Mouse (Mus musculus) mouse trophoblast stem cell (cell line): ENCODE data around the gene Gm10392.
"Not testable (repeated sequence)": the region's sequence is repeated elsewhere in the genome, so short reads cannot be mapped to it uniquely, and the experiment has no call there.

ENCODE experiments used
- in situ Hi-C, 2 experiments: fragments of 300-500 bp; cut with MseI, MboI; formaldehyde crosslinking; loops; 2 replicates in 1 of 2; 3 replicates in 1 of 2; pipeline ENCODE4 v1.15.1; 2025

Gm10392 gene

DNA sequence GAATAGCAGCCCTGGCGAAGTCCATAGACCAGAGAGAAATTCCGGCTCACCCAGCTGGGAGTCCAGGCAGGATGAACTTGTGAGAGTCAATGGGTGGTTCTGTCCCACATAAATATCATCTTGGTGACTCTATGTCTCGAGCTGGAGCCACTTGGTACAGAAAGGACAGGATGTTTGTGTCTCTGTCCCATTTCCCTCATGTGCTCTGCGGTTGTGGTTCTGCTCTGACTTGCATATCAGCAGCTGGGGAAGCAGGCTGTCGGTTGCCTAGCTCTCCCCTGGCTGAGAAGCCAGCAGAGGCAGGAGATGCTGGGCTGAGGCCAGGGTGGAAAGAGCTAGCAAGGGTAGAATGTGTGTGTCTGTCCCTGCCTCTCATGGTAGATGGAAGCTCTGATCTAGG lies at the start of gene Gm10392:
Gene Gm10392 (minus strand): TSS at position 156 of the 400 bp plus-strand sequence.
- in situ Hi-C loops: no loop called here

- in situ Hi-C loops: no loop called here
These were observed 26.3 kb upstream of the Gm10392 start for GRCm38 (mm10) chr11:77545261-77545660.

- in situ Hi-C loops: no loop called here
These were observed 13.3 kb upstream of the Gm10392 start for GRCm38 (mm10) chr11:77532202-77532846.

DNA sequence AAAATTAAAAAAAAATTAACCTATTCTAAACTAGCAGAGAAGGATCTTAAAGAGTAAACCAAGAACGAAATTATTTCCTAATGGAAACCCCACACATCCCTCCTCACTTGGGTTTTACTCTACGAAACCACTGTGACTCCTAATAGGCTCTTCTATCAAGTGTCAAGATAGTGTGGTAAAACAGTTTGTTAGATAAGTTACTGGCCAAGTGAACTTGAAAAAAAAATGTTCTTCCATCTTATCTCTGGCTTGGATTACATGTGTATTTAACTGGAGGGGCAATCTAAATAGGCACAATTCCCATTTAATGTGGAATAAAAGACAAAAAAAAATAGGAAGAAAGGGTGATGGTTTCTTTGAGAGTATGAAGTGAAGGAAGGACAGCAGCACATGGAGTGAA lies 11.9 kb upstream of the Gm10392 start:
- in situ Hi-C loops: no loop called here

- in situ Hi-C loops: no loop called here
These were observed 10.6 kb upstream of the Gm10392 start for GRCm38 (mm10) chr11:77529644-77530043.

DNA sequence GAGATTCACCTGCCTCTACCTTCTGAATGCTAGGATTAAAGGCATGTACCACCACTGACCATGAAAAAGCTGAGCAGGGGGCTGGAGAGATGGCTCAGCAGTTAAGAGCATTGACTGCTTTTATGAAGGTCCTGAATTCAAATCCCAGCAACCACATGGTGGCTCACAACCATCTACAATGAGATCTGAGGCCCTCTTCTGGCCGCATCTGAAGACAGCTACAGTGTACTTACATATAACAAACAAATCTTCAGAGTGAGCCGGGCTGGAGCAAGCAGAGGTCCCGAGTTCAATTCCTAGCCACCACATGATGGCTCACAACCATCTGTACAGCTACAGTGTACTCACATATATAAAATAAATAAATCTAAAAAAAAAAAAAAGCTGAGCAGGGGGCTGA lies 9.4 kb upstream of the Gm10392 start:
- in situ Hi-C loops: not testable (repeated sequence)

DNA sequence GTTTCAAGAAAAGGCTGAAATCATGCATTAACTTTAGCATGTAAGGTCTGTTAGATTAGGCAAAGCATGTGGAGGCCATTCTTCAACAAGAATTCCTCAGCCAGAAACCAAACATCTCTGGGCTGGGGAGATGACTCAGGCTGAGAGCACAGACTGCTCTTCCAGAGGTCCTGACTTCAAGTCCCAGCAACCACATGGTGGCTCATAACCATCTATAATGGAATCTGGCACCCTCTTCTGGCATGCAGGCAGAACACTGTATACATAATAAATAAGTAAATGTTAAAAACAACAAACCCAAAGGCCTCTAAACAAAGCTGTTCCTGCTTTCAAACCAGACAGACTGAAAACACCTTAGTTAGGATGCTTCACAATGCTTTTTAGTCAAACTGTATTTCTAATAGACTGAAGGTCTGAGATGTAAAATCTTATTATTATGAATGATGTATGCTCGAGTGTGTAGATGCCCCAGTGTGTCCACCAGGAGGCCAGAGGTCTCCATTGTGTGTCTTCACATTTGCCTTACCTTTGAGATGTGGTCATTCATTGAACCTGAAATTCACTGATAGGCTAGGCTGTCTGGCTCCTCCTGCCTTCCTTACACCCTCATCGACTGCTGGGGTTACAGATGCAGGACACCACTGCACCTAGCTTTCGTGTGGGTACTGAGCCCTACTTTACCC lies 6.9 kb upstream of the Gm10392 start:
- in situ Hi-C loops: no loop called here

DNA sequence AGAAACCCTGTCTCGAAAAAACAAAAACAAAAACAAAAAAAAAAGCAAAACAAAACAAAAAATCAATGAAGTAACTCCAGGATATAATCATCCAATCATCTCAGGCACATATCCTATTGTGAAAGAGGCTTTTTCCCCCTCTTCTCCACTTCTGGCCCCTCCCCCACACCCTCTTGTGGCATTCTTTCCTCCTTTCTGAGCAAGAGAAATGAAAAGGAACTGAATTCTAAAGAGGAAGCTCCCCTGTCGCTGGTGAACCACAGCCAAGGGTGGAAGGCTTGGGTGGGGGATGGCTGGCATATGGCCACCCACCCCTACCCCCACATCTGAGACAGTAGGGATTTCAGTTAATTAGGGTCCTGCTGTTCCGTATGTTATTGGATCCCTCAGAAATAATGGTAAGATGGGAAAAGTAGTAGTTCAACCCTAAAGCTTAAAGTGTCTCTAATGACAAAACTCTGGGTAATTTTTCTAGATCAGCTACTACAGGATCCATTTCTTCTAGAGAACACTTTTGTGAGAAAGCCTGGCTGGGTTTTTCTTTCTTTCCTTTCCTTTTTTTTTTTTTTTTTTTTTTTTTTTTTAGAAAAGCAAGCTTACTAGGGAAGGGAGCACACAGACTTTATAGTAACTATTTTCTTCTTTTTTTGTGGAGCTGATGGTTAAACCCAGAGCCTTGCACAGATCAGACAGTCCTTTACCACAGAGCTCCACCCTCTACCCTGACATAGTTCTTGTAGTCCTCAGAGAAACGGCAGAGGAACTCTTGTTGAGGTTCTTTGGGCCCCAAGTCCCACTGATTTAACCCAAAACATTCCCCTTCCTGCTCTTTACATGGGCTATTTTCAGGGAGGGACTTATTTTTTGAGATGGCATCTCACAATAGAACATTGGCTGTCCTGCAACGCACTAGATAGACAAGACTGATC lies 1.9 kb upstream of the Gm10392 start:
- in situ Hi-C loops: no loop called here

DNA sequence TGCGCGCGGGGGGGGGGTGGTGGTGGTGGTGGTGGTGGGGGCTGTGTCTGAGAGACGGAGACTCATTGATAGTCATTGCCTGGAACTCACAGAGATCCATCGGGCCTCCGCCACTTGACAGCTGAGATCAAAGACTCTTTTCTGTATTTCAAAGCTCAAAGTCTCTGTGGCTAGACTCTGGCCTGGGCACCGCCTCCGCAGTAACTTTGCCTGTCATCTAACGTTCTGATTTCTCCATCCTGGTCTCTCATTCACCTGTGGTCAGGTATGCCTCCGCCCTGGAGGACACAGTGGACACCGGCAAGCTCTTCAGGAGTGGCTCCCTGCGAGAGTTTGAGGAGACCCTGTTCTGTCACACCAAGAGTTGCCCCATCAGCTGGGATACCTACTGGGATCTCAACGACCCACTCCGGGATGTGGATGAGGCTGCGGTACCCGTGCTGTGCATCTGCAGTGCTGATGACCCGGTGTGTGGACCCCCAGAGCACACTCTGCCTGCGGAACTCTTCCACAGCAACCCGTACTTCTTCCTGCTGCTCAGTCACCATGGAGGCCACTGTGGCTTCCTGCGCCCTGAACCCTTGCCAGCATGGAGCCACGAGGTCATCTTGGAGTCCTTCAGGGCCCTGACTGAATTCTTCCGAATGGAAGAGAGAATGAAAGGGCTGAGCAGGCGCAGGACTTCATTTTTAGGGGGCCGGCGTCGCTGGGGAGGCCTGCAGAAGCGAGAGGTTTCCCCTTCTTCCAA lies 773 bp downstream of the Gm10392 start:
- in situ Hi-C loops: no loop called here

GRCm38 (mm10) chr11:77516553-77517425 lies 2.2 kb downstream of the Gm10392 start:
- in situ Hi-C loops: no loop called here

GRCm38 (mm10) chr11:77515637-77516552 lies 3.1 kb downstream of the Gm10392 start, which contains the start of gene Trp53i13:
Trp53i13 (minus strand) TSS chr11:77515980.
- in situ Hi-C loops: no loop called here

DNA sequence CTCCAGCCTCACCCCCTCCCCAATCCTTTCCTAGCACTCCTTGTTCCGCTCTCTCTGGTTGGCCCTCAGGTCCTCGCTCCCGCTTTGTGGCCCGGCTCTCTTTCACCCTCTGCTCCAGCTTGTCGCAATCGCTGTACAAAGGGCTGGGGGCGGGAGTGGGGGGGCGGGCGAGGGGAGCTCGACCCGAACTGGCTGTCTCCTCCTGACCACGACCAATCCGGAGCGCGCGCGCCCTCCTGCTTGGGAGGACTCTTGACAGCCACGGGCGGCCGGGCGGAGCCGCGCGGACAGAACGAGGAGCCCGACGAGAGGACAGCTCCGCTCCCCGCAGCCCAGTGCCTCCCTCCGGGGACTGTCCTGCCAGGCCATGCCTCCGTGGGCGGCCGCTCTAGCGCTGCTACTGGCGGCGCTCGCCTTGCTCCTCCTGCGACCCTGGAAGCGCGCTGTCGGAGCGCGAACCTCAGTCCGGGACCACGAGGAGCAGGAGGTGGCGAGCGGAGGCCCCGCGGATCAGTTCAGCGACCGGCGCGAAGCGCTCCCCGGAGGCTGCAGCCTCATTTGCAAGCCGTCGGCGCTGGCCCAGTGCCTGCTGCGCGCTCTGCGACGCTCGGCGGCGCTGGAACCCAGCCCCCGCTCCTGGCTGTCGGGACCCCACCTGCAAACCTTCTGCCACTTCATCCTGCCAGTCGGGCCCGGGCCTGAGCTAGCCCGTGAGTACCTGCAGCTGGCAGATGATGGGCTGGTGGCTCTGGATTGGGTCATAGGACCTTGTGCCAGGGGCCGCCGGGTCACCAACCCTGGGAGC lies 4.0 kb downstream of the Gm10392 start, which contains the start of gene Abhd15:
Gene Abhd15 (plus strand): TSS at position 290 of the 805 bp plus-strand sequence.
- in situ Hi-C loops: no loop called here

GRCm38 (mm10) chr11:77514281-77514831 lies 4.6 kb downstream of the Gm10392 start:
- in situ Hi-C loops: no loop called here

GRCm38 (mm10) chr11:77513811-77514170 lies 5.2 kb downstream of the Gm10392 start:
- in situ Hi-C loops: no loop called here

- in situ Hi-C loops: no loop called here
These were observed 5.8 kb downstream of the Gm10392 start for GRCm38 (mm10) chr11:77512891-77513810.

- in situ Hi-C loops: no loop called here
These were observed 7.7 kb downstream of the Gm10392 start for GRCm38 (mm10) chr11:77511336-77511735.
